Mouse (Mus musculus) G1E (cell line): ENCODE data around the gene Snap91. TPM values are rescaled to one million over a fixed set of nuclear protein-coding genes. Genes with fewer than 3 reads are reported as not detected.

Experiments
- ATAC-seq: 2 replicates; pipeline ENCODE4 v1.8.0; 2016; ENCODE audit warnings: mild to moderate bottlenecking; ENCODE audit not compliant: insufficient number of reproducible peaks, poor library complexity, low FRiP score, severe bottlenecking; ENCODE audit errors: extremely low read depth
- DNase-seq: peaks from one replicate; pipeline ENCODE4 v3.0.0; 2012; ENCODE audit warnings: low spot score
- H3K27me3 ChIP-seq: 2 replicates; pipeline ENCODE4 v1.6.1; 2012; ENCODE audit warnings: mild to moderate bottlenecking, low read length, inconsistent platforms; ENCODE audit not compliant: insufficient read depth
- H3K36me3 ChIP-seq: replicated peaks from 2 replicates; pipeline ENCODE3; 2012; ENCODE audit warnings: mild to moderate bottlenecking, inconsistent platforms
- H3K4me1 ChIP-seq: 2 replicates; pipeline ENCODE4 v1.6.1; 2012; ENCODE audit warnings: low read depth, low read length, inconsistent platforms, mixed read lengths; ENCODE audit not compliant: insufficient read depth
- H3K4me3 ChIP-seq: 2 replicates; pipeline ENCODE4 v1.5.1; 2012; ENCODE audit warnings: low read depth, mild to moderate bottlenecking, inconsistent platforms, low read length, moderate library complexity, mixed read lengths
- H3K9me3 ChIP-seq: replicated peaks from 2 replicates; pipeline ENCODE4 v1.6.1; 2012; ENCODE audit warnings: inconsistent platforms
- CTCF ChIP-seq: IDR thresholded peaks from 2 replicates; pipeline ENCODE4 v1.5.1; 2012; ENCODE audit warnings: low read depth, low read length, inconsistent platforms, mixed read lengths
- GATA1 ChIP-seq: IDR thresholded peaks from 2 replicates; pipeline ENCODE4 v1.6.1; 2012; ENCODE audit warnings: borderline replicate concordance, low read length, inconsistent platforms, mixed read lengths
- GATA2 ChIP-seq: IDR thresholded peaks from 2 replicates; pipeline ENCODE4 v1.6.1; 2012; ENCODE audit warnings: low read depth, low read length, inconsistent platforms, borderline replicate concordance
- POLR2AphosphoS5 ChIP-seq: IDR thresholded peaks from 2 replicates; pipeline ENCODE4 v1.6.1; 2012; ENCODE audit warnings: low read depth, low read length, inconsistent platforms; ENCODE audit not compliant: insufficient replicate concordance
- TAL1 ChIP-seq: conservative IDR thresholded peaks from 2 replicates; pipeline ENCODE4 v1.6.1; 2012; ENCODE audit warnings: low read depth, low read length, inconsistent platforms, mixed read lengths
- polyA plus RNA-seq: library from polyadenylated mRNA; stranded (reverse); fragments of >175 nt; gene quantifications from 2 replicates; pipeline ENCODE4 v1.2.3, GENCODE M21; 2012
- total RNA-seq, 2 experiments: library from RNA; stranded (forward) in 1 of 2; stranded (reverse) in 1 of 2; fragments of 200-1000 nt in 1 of 2; fragments of >200 nt in 1 of 2; fragmentation: Nextera tagmentation in 1 of 2; gene quantifications; 2 replicates each; pipeline ENCODE4 v1.2.3; 2014 to 2017

Gene Snap91
- total RNA-seq (2014; fragmentation: Nextera tagmentation) (0.24 TPM in 1 of 2 replicates, not detected in the other), total RNA-seq (2017) (0.05 and 0.06 TPM in 2 replicates), polyA plus RNA-seq (not detected in 2 replicates)

- TF ChIP-seq GATA1 (no peak), GATA2 (no peak), POLR2AphosphoS5 (no peak), CTCF (no peak), TAL1 (no peak)
- Histone ChIP-seq H3K36me3 (no peaks in the 10 kb centered on the region), H3K4me1 (no peaks in the 10 kb centered on the region), H3K9me3 (peaks cover 18% of the 10 kb centered on the region), H3K4me3 (no peak within 1 kb of the TSS), H3K27me3 (no peaks in the 10 kb centered on the region; the same call in 1 of the 2 replicates)
- ATAC-seq (no peak), DNase-seq (no peak)
Measured at GRCm38 (mm10) chr9:86880113-86880972, at the start of gene Snap91. Snap91 (minus strand) TSS chr9:86880654.

- Histone ChIP-seq H3K27me3 (no peaks in the 10 kb centered on the region), H3K9me3 (no peaks in the 10 kb centered on the region), H3K4me1 (no peaks in the 10 kb centered on the region), H3K4me3 (no peak overlapping the region), H3K36me3 (no peaks in the 10 kb centered on the region)
- ATAC-seq (no peak), DNase-seq (no peak)
- TF ChIP-seq GATA2 (no peak), GATA1 (no peak), TAL1 (no peak), CTCF (no peak), POLR2AphosphoS5 (no peak)
Measured at GRCm38 (mm10) chr9:86926519-86926918, 46.1 kb upstream of the Snap91 start.

- Histone ChIP-seq H3K4me3 (no peak overlapping the region), H3K9me3 (no peaks in the 10 kb centered on the region), H3K4me1 (no peaks in the 10 kb centered on the region), H3K36me3 (no peaks in the 10 kb centered on the region), H3K27me3 (no peaks in the 10 kb centered on the region)
- TF ChIP-seq CTCF (no peak), TAL1 (no peak), GATA2 (no peak), POLR2AphosphoS5 (no peak), GATA1 (no peak)
- ATAC-seq: no peak
- DNase-seq: no peak
Measured at GRCm38 (mm10) chr9:86925688-86926087, 45.2 kb upstream of the Snap91 start.

GRCm38 (mm10) chr9:86922430-86922829, 42.0 kb upstream of the Snap91 start:
- DNase-seq: no peak
- no peak for TF ChIP-seq CTCF
- TF ChIP-seq GATA2: no peak
- TF ChIP-seq TAL1: no peak
- no peak for TF ChIP-seq GATA1
- TF ChIP-seq POLR2AphosphoS5: no peak
- Histone ChIP-seq H3K27me3 (no peaks in the 10 kb centered on the region), H3K36me3 (no peaks in the 10 kb centered on the region), H3K4me3 (no peak overlapping the region), H3K4me1 (no peaks in the 10 kb centered on the region), H3K9me3 (no peaks in the 10 kb centered on the region)
- no peak for ATAC-seq

- no peak for TF ChIP-seq TAL1
- Histone ChIP-seq H3K27me3 (no peaks in the 10 kb centered on the region), H3K4me1 (no peaks in the 10 kb centered on the region), H3K9me3 (no peaks in the 10 kb centered on the region), H3K4me3 (no peak overlapping the region), H3K36me3 (no peaks in the 10 kb centered on the region)
- ATAC-seq: no peak
- DNase-seq: no peak
Measured at GRCm38 (mm10) chr9:86916543-86916942, 36.1 kb upstream of the Snap91 start.

- Histone ChIP-seq H3K4me3 (no peak overlapping the region), H3K9me3 (no peaks in the 10 kb centered on the region), H3K4me1 (no peaks in the 10 kb centered on the region), H3K36me3 (no peaks in the 10 kb centered on the region), H3K27me3 (peaks cover 10% of the 10 kb centered on the region)
- no peak for DNase-seq
- TF ChIP-seq CTCF: no peak
- TF ChIP-seq GATA1: no peak
- no peak for TF ChIP-seq POLR2AphosphoS5
- TF ChIP-seq GATA2: no peak
- no peak for TF ChIP-seq TAL1
- ATAC-seq: no peak
Measured at GRCm38 (mm10) chr9:86899502-86900199, 19.2 kb upstream of the Snap91 start.
